Mouse (Mus musculus) C2C12 (cell line): ENCODE measurements around the gene Fam222b. TPM values are rescaled to one million over a fixed set of nuclear protein-coding genes. Genes with fewer than 3 reads are reported as not detected.

Experiments
- H3K27me3 ChIP-seq: one replicate; pipeline ENCODE4 v1.6.1; 2011; ENCODE audit not compliant: control insufficient read depth, insufficient read depth, insufficient read length
- H3K36me3 ChIP-seq: one replicate; pipeline ENCODE4 v1.6.1; 2011; ENCODE audit not compliant: control insufficient read depth, insufficient read depth
- H3K4me3 ChIP-seq: one replicate; pipeline ENCODE4 v1.5.1; 2011; ENCODE audit warnings: mild to moderate bottlenecking, control low read depth; ENCODE audit not compliant: poor library complexity, insufficient read depth, severe bottlenecking
- H3K79me2 ChIP-seq: one replicate; pipeline ENCODE4 v1.6.1; 2011; ENCODE audit not compliant: control insufficient read depth, insufficient read depth
- H3K79me3 ChIP-seq: one replicate; pipeline ENCODE4 v1.6.1; 2011; ENCODE audit warnings: low read depth, control low read depth
- H3ac ChIP-seq: one replicate; pipeline ENCODE3; 2011; ENCODE audit warnings: low read depth; ENCODE audit not compliant: control insufficient read depth, insufficient read length
- CEBPB ChIP-seq: IDR thresholded peaks from one replicate; pipeline ENCODE4 v1.6.1; 2011; ENCODE audit warnings: low read depth, mild to moderate bottlenecking, control low read depth, moderate library complexity
- CTCF ChIP-seq: IDR thresholded peaks from one replicate; pipeline ENCODE4 v1.5.1; 2011; ENCODE audit not compliant: control insufficient read depth, insufficient read depth, insufficient read length
- FOSL1 ChIP-seq: IDR thresholded peaks from one replicate; pipeline ENCODE4 v1.8.0; 2011; ENCODE audit warnings: mild to moderate bottlenecking, low read length; ENCODE audit not compliant: poor library complexity, insufficient read depth, severe bottlenecking
- MAX ChIP-seq: IDR thresholded peaks from one replicate; pipeline ENCODE4 v1.6.1; 2011; ENCODE audit warnings: mild to moderate bottlenecking, control low read depth
- MYOD1 ChIP-seq: IDR thresholded peaks from one replicate; pipeline ENCODE4 v1.6.1; 2011; ENCODE audit warnings: low read depth; ENCODE audit not compliant: control insufficient read depth, insufficient read length
- MYOG ChIP-seq: IDR thresholded peaks from one replicate; pipeline ENCODE4 v1.6.1; 2011; ENCODE audit not compliant: control insufficient read depth, insufficient read length; ENCODE audit errors: extremely low read depth
- USF1 ChIP-seq: IDR thresholded peaks from one replicate; pipeline ENCODE4 v1.6.1; 2011; ENCODE audit warnings: low read depth, mild to moderate bottlenecking, control low read depth, moderate library complexity
- polyA plus RNA-seq: library from polyadenylated mRNA; unstranded; fragments of >200 nt; fragmentation: generic; extraction: Trizol; gene quantifications from one replicate; pipeline ENCODE4 v1.2.1, GENCODE M21; 2012; ENCODE audit warnings: missing spikeins

The Fam222b gene
- polyA plus RNA-seq, 1 experiment = 12.2 TPM

DNA sequence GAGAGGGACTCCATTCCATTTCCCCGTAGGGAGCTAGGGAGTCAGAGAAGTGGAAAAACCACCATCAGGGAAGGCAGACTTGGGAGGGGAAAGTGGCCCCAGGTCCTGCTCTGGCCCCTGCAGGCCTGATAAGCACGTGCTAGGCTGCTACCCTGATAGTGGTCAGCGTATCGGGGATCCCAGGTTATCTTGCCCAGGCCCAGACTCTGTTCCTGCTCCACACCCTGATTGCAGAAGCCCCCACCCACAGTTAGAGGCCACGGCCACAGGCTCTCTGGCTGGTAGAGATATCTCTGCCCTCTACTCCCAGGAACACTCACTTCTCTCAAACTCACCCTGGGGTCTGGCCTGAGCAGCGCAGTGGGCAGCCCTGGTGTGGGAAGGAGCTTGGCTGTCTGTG lies 24.8 kb upstream of the Fam222b start:
- Histone ChIP-seq H3K4me3 (no peak overlapping the region), H3ac (no peak overlapping the region), H3K79me2 (no peaks in the 10 kb centered on the region), H3K79me3 (no peaks in the 10 kb centered on the region), H3K27me3 (no peaks in the 10 kb centered on the region), H3K36me3 (peaks cover 20% of the 10 kb centered on the region)
- no peak for TF ChIP-seq USF1
- no peak for TF ChIP-seq MYOD1
- no peak for TF ChIP-seq CTCF
- TF ChIP-seq FOSL1 = no peak
- TF ChIP-seq MAX = no peak
- TF ChIP-seq CEBPB = no peak
- no peak for TF ChIP-seq MYOG

DNA sequence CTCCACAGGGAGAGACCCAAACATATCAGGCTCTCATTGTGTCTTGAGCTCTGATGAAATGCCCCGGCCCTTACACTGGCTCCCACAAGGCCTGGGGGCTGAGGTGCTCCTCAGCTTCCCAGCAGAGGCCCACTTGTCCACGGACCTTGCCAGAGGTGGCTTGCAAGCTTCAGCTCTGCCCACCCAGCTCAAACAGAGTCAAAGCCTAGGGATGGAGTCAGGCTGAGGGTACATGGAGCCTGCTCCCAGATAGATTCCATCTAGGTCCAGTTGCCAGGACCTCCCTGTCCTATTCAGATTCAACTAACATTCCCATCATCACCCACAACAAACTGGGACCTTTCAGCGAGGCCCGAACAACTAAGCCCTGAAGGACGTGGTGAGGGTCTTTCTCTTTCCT lies 22.5 kb upstream of the Fam222b start:
- Histone ChIP-seq H3K79me2 (no peaks in the 10 kb centered on the region), H3K36me3 (peaks cover 43% of the 10 kb centered on the region), H3K27me3 (no peaks in the 10 kb centered on the region), H3K4me3 (no peak overlapping the region), H3ac (no peak overlapping the region), H3K79me3 (no peaks in the 10 kb centered on the region)
- TF ChIP-seq CTCF (no peak), MYOD1 (no peak), CEBPB (no peak), USF1 (no peak), FOSL1 (no peak), MYOG (no peak), MAX (no peak)

DNA sequence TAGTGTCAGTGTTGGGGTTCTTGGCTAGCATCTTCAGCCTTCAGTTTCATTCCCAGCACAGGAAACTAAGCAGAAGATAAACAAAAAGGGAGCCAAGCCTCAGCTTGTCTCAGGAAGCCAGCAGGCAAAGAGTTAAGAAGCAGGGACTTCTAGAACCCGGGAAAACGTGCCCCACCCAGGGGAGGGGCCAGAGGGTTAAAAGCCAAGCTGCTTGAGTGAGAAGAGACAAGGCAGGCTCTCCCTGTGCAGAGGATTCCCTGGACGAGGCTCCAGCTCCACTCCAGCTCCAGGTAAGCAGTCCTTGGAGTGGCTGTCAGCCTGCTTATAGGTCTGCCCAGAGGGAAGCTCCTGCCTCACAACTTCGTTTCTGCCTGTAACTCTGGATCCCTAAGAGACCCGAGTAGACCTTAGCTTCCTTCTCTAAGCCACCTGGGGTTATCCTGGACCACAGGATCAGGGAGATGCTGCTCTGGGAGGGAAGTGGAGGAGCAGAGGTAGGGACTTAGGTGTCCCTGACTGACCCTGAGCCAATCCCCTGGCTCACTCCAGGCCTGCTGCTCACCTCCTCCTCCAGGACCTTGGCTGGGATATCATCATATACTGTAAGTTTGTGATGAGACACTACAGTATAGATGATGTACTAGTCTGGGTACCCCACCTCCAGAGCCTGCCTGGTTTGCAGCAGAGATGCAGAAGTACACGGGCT lies 21.9 kb upstream of the Fam222b start:
- Histone ChIP-seq H3K79me2 (no peaks in the 10 kb centered on the region), H3K79me3 (no peaks in the 10 kb centered on the region), H3K4me3 (no peak overlapping the region), H3K27me3 (no peaks in the 10 kb centered on the region), H3ac (no peak overlapping the region), H3K36me3 (peaks cover 46% of the 10 kb centered on the region)
- TF ChIP-seq MYOG (no peak), USF1 (no peak), MAX (no peak), CEBPB (no peak), FOSL1 (no peak), CTCF (no peak), MYOD1 (no peak)

DNA sequence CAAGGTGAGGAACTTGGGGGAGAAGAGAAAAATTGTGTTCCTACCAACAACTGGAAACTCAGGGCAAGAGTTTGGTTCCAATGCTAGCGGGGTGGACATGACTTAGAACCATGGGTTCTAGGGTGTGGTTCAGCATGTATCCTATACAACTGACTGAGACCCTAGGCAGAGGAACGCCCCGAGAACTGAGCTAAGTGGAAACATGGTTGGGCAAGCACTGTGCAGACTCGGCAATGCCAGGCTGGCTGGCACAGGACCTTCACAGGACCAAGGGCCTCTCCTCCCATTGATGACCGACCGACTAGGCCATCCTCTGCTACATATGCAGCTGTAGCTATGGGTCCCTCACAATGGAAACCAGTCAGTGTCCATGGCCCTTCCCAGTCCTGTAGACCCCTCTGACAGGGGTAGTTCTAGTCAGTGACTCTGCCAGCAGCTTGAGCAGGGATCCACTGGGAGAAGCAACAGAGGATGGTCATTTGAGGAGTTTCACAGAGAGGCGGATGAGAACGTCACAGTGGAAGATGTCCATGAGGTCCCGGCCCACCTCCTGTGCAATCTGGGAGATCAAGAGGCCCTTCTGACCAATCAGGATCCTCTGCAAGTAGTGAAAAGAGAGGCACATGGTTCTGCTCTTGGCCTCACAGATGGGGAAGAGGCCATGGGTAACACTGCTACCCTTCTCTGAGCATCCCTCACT lies 20.7 kb upstream of the Fam222b start:
- H3K79me3 ChIP-seq = no peaks in the 10 kb centered on the region
- H3K4me3 ChIP-seq = no peak overlapping the region
- no peaks in the 10 kb centered on the region for H3K27me3 ChIP-seq
- no peak overlapping the region for H3ac ChIP-seq
- TF ChIP-seq CEBPB = no peak
- no peak for TF ChIP-seq FOSL1
- TF ChIP-seq MYOG = no peak
- TF ChIP-seq USF1 = no peak
- TF ChIP-seq MYOD1 = no peak
- TF ChIP-seq MAX = no peak
- TF ChIP-seq CTCF = no peak
- peaks cover 53% of the 10 kb centered on the region for H3K36me3 ChIP-seq
- peaks cover under 1% of the 10 kb centered on the region for H3K79me2 ChIP-seq

DNA sequence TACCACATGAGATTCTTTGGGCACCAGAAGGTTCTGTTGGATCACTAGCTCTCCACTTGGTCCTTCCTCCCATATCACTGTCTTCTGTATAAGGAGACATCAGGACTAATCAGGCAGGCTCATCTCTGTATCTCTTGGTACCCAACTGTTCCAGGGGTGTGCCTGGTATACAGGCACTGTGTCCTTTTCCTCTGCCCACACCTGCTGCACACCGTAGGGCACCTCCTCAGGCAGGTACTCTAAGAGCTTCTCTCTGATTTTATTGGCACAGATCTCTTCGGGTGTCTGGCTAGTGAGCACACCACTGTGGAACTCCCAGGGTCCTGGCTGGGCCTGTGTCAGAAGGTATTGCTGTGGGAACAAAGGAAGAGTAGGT lies 20.2 kb upstream of the Fam222b start:
- Histone ChIP-seq H3K79me3 (peaks cover 4% of the 10 kb centered on the region), H3K79me2 (peaks cover 6% of the 10 kb centered on the region), H3K27me3 (no peaks in the 10 kb centered on the region), H3K4me3 (no peak overlapping the region), H3K36me3 (peaks cover 53% of the 10 kb centered on the region), H3ac (no peak overlapping the region)
- no peak for TF ChIP-seq USF1
- TF ChIP-seq MAX = no peak
- no peak for TF ChIP-seq CEBPB
- TF ChIP-seq MYOG = no peak
- TF ChIP-seq CTCF = no peak
- TF ChIP-seq FOSL1 = no peak
- TF ChIP-seq MYOD1 = no peak

DNA sequence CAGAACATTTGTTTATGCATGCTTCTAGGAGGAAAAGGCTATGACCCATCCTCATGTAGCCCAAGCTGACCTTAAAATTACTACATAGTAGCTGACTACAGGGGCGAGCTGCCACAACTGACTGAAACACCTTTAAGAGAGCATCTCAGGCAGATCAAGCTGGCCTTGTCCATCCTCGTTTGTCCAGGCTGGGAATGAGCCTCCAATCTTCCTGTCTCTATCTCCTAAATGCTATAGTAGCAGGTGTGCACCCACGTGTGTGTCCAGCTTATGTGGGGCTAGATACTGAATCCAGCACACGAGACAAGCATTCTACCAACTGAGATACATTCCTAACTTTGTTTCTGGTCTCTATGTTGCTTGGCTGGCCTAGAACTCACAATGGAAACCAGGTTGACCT lies 19.8 kb upstream of the Fam222b start:
- TF ChIP-seq MAX = no peak
- no peak for TF ChIP-seq USF1
- TF ChIP-seq FOSL1 = no peak
- no peak for TF ChIP-seq CEBPB
- TF ChIP-seq CTCF = no peak
- TF ChIP-seq MYOD1 = no peak
- TF ChIP-seq MYOG = no peak
- peaks cover 10% of the 10 kb centered on the region for H3K79me2 ChIP-seq
- no peak overlapping the region for H3ac ChIP-seq
- no peak overlapping the region for H3K4me3 ChIP-seq
- peaks cover 7% of the 10 kb centered on the region for H3K79me3 ChIP-seq
- no peaks in the 10 kb centered on the region for H3K27me3 ChIP-seq
- H3K36me3 ChIP-seq = peaks cover 53% of the 10 kb centered on the region
